Mouse (Mus musculus) embryonic facial prominence, embryonic 13.5 days (tissue): ENCODE results near the gene Asb16. TPM values are rescaled to one million over a fixed set of nuclear protein-coding genes. Genes with fewer than 3 reads are reported as not detected.

ENCODE experiments used
- ATAC-seq: fragments of 200-750 bp; cut with Nextera tagmentation; 2 replicates; pipeline ENCODE4 v1.8.0; 2017; ENCODE audit warnings: low read depth; ENCODE audit not compliant: insufficient number of reproducible peaks, insufficient read depth, low FRiP score, low TSS enrichment
- H3K27ac ChIP-seq: fragments of 300-500 bp; sonication (generic); 2 replicates; pipeline ENCODE4 v1.5.1; 2015; ENCODE audit warnings: moderate library complexity, mild to moderate bottlenecking, inconsistent platforms
- H3K27me3 ChIP-seq: fragments of 300-500 bp; sonication (generic); 2 replicates; pipeline ENCODE4 v1.6.1; 2015; ENCODE audit warnings: mild to moderate bottlenecking, inconsistent platforms
- H3K36me3 ChIP-seq: fragments of 300-500 bp; sonication (generic); 2 replicates; pipeline ENCODE4 v1.6.1; 2015; ENCODE audit warnings: mild to moderate bottlenecking, inconsistent platforms
- H3K4me1 ChIP-seq: fragments of 300-500 bp; sonication (generic); 2 replicates; pipeline ENCODE4 v1.6.1; 2015; ENCODE audit warnings: inconsistent platforms
- H3K4me2 ChIP-seq: fragments of 300-500 bp; sonication (generic); 2 replicates; pipeline ENCODE4 v1.6.1; 2015; ENCODE audit warnings: moderate library complexity, mild to moderate bottlenecking, inconsistent platforms
- H3K4me3 ChIP-seq: fragments of 300-500 bp; sonication (generic); 2 replicates; pipeline ENCODE4 v1.5.1; 2015; ENCODE audit warnings: mild to moderate bottlenecking, inconsistent platforms
- H3K9ac ChIP-seq: fragments of 300-500 bp; sonication (generic); 2 replicates; pipeline ENCODE4 v1.6.1; 2015; ENCODE audit warnings: mild to moderate bottlenecking, inconsistent platforms
- H3K9me3 ChIP-seq: fragments of 300-500 bp; sonication (generic); 2 replicates; pipeline ENCODE4 v1.6.1; 2016; ENCODE audit warnings: inconsistent platforms
- WGBS: fragments of 180-500 bp; shearing (Covaris S2); methylation state at CpG from one replicate; pipeline ENCODE4 v1.1.7; 2015; ENCODE audit warnings: mixed read lengths; 5-methylcytosine and 5-hydroxymethylcytosine counted together
- polyA plus RNA-seq: library from polyadenylated mRNA; unstranded; fragments of >200 nt; fragmentation: Nextera tagmentation; extraction: Ambion mirVana; gene quantifications from 2 replicates; pipeline ENCODE4 v1.2.1, GENCODE M21; 2015

Asb16 gene
- polyA plus RNA-seq, 1 experiment from 2014 or later = 0.11 TPM

DNA sequence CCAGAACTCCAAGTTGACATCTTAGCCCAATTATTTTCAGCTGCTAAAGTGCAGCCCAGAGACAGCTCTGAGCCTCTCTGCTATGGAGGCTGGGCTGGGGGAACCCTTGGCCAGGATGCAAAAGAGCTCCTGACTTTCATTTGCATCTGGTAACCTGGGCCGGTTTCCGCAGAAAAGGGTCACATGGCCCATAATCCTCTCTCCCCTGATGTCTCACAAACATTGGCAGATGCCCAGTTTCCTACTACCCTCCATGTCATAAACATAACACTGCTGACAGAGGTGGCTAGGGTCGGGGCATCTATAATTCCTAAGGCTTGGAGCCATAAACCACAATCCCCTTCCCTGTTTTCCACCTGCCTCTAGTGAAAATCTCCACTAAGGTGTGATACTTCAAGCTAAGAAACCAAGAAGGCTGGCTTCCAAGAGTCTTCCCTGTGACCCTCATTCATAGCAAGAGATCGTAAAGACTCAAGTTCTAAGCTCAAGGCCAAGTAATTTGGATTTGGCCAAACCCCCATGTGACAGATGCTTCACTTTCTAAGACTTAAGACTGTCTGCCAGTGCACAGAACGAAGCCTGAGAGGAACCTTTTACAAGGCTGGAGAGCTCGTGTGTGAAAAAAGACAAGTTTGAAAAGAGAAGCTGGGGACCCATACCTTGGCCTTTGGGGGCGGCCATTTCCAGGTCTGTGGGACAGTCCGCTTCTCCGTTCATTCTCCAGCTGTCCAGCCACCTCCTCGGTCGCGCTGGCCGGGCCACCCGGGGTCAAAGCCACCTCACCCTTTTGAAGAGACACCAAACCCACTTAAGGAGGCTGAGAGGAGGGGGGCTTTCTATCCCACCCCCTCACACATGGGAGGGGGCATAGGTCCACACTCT, 47.4 kb downstream of the Asb16 start:
- no peak for ATAC-seq
- 15% methylated on average over 14 of the region's 14 CpGs for WGBS
- H3K27me3 ChIP-seq = no peaks in the 10 kb centered on the region

GRCm38 (mm10) chr11:102316572-102317297, 48.2 kb downstream of the Asb16 start:
- Histone ChIP-seq H3K27ac (peak overlapping the region; percentile 99), H3K4me1 (peaks cover 24% of the 10 kb centered on the region), H3K9me3 (no peaks in the 10 kb centered on the region), H3K27me3 (no peaks in the 10 kb centered on the region), H3K9ac (peak overlapping the region; percentile 100), H3K36me3 (peaks cover 40% of the 10 kb centered on the region), H3K4me2 (peak overlapping the region; percentile 89), H3K4me3 (peak overlapping the region; percentile 98)
- WGBS = under 1% methylated on average over 57 of the region's 80 CpGs
- peak; percentile 18; the same call in 1 of the 2 replicates for ATAC-seq

More for the DNA sequence above, 47.4 kb downstream of the Asb16 start:
- Histone ChIP-seq H3K27ac (peak overlapping the region; percentile 99), H3K9ac (peak overlapping the region; percentile 100), H3K36me3 (peaks cover 48% of the 10 kb centered on the region), H3K4me2 (peak overlapping the region; percentile 89), H3K4me1 (peaks cover 30% of the 10 kb centered on the region), H3K4me3 (peak overlapping the region; percentile 98), H3K9me3 (no peaks in the 10 kb centered on the region)

DNA sequence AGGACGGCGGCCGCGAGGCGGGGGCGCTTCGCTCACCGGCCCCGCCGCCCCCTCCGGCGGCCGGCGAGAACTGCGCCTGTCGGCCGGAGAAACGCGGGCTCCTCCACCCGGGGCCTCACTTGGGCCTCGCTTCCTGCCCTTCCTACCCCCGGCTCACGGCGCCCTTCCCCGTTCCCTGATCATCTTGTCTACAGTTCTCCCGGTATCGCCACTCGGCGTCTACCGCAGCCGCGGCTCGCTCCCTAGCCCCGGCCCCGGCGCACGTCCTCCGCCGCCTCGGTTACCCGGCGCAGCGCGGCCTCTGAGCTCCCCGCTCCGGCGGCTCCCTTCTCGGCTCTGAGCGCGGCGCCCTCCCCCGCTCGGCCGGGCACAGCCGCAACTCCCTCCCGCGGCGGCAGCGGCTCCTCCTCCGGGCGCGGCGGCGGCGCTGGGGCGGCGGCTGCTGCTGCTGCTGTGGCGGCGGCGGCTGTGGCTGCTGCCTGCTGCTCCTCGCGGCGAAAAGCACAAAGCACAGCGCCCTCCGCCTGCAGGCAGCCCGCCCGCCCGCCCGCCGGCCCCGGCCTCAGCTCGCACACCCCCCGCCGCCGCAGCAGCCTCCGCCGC, 48.9 kb downstream of the Asb16 start:
- Histone ChIP-seq H3K36me3 (peaks cover 34% of the 10 kb centered on the region), H3K4me1 (peaks cover 24% of the 10 kb centered on the region), H3K9me3 (no peaks in the 10 kb centered on the region), H3K4me2 (peak overlapping the region; percentile 89), H3K27ac (peak overlapping the region; percentile 99), H3K9ac (peak overlapping the region; percentile 100), H3K27me3 (no peaks in the 10 kb centered on the region), H3K4me3 (peak overlapping the region; percentile 98)
- WGBS = under 1% methylated on average over 54 of the region's 87 CpGs
- ATAC-seq = no peak; the same call in 1 of the 2 replicates

GRCm38 (mm10) chr11:102317901-102318575, 49.5 kb downstream of the Asb16 start:
- Histone ChIP-seq H3K4me1 (peaks cover 24% of the 10 kb centered on the region), H3K4me2 (peak overlapping the region; percentile 89), H3K27ac (peak overlapping the region; percentile 99), H3K36me3 (peaks cover 27% of the 10 kb centered on the region), H3K9me3 (no peaks in the 10 kb centered on the region), H3K27me3 (no peaks in the 10 kb centered on the region), H3K4me3 (peak overlapping the region; percentile 98), H3K9ac (peak overlapping the region; percentile 100)
- under 1% methylated on average over 42 of the region's 77 CpGs for WGBS
- peak; percentile 71 for ATAC-seq

DNA sequence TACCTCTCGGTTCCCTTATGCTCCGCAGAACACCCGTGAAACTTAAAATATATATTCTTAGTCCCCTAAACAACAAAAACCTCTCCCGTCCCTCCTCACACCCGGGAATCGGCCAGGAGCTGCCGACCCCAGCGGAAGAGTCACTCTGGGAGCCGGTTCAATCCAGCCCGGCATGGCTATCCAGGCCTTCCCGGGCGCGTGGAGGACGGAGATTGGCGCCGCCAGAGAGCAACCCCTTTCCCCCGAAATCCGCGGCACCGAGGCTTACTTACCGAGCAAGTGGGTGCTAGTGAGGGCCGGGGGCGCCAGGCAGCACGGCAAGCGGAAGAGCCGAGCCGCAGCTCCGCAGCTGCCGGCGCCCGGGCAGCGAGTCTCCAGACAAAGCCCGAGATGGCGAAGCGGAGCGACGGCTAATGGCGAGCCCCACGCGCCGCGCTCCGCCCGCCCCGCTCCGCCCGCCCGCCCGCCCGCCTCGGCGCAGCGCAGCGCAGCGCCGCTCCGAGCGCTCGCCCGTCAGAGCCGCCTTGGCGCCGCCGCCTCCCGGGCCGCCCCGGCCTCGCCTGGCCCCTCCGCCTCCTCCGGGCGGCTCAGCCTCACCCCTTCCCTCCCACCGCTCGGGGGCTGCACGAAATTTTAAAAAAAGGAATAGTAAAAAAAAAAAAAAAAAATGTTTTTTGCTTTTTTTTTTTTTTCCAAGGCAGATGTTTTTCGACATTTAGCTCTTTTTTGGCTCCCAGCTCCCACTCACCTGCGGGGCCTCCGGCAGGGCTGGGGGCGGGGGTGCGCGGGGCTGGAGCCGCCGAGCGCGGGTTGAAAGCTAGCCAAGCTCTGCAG, 50.2 kb downstream of the Asb16 start:
- H3K4me3 ChIP-seq = peak overlapping the region; percentile 98
- peak overlapping the region; percentile 89 for H3K4me2 ChIP-seq
- H3K36me3 ChIP-seq = peaks cover 20% of the 10 kb centered on the region
- ATAC-seq = no peak
- no peaks in the 10 kb centered on the region for H3K27me3 ChIP-seq
- H3K27ac ChIP-seq = peak overlapping the region; percentile 99
- H3K9me3 ChIP-seq = no peaks in the 10 kb centered on the region
- peaks cover 24% of the 10 kb centered on the region for H3K4me1 ChIP-seq
- peak overlapping the region; percentile 100 for H3K9ac ChIP-seq
- under 1% methylated on average over 56 of the region's 84 CpGs for WGBS

GRCm38 (mm10) chr11:102319410-102319792, 50.9 kb downstream of the Asb16 start, which contains the start of gene Ubtf:
Gene Ubtf (minus strand): TSS chr11:102319742.
- peaks cover 14% of the 10 kb centered on the region for H3K36me3 ChIP-seq
- peak within 1 kb of the TSS; percentile 100 for H3K9ac ChIP-seq
- H3K27ac ChIP-seq = peak within 1 kb of the TSS; percentile 99
- H3K4me2 ChIP-seq = peak within 1 kb of the TSS; percentile 89
- under 1% methylated on average over 25 of the region's 25 CpGs for WGBS
- peaks cover 24% of the 10 kb centered on the region for H3K4me1 ChIP-seq
- no peaks in the 10 kb centered on the region for H3K27me3 ChIP-seq
- no peak for ATAC-seq
- H3K9me3 ChIP-seq = no peaks in the 10 kb centered on the region
- H3K4me3 ChIP-seq = peak within 1 kb of the TSS; percentile 98

GRCm38 (mm10) chr11:102319941-102320685, 51.6 kb downstream of the Asb16 start:
- no peaks in the 10 kb centered on the region for H3K27me3 ChIP-seq
- peaks cover 22% of the 10 kb centered on the region for H3K4me1 ChIP-seq
- H3K9me3 ChIP-seq = no peaks in the 10 kb centered on the region
- H3K4me2 ChIP-seq = peak overlapping the region; percentile 89
- peaks cover 6% of the 10 kb centered on the region for H3K36me3 ChIP-seq
- peak overlapping the region; percentile 99 for H3K27ac ChIP-seq
- H3K4me3 ChIP-seq = peak overlapping the region; percentile 98
- ATAC-seq = no peak
- H3K9ac ChIP-seq = peak overlapping the region; percentile 100
- WGBS = under 1% methylated on average over 38 of the region's 38 CpGs

DNA sequence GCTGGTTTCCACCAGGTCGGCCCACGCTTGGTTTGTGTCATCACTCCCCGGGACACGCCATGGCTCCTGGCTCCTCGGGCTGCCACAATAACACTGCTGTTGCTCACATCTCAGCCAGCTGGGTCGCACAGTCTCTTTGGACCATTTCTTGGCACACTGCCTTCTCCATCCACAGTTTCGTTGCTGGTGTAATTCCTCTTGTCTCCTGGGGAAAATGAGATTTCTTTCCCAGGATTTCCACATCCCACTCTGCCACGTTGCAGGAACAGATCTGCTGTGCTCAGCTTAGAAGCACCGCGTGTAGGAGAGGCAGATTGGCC, 52.1 kb downstream of the Asb16 start:
- Histone ChIP-seq H3K27me3 (no peaks in the 10 kb centered on the region), H3K4me3 (peak overlapping the region; percentile 98), H3K9ac (peak overlapping the region; percentile 100), H3K4me1 (peaks cover 17% of the 10 kb centered on the region), H3K4me2 (peak overlapping the region; percentile 89), H3K9me3 (no peaks in the 10 kb centered on the region), H3K36me3 (peaks cover 1% of the 10 kb centered on the region; the same call in 1 of the 2 replicates), H3K27ac (peak overlapping the region; percentile 99)
- no peak for ATAC-seq
- 15% methylated on average over 10 of the region's 10 CpGs for WGBS

GRCm38 (mm10) chr11:102321931-102322330, 53.4 kb downstream of the Asb16 start:
- Histone ChIP-seq H3K27me3 (no peaks in the 10 kb centered on the region), H3K9ac (no peak overlapping the region), H3K9me3 (no peaks in the 10 kb centered on the region), H3K4me2 (no peak overlapping the region), H3K4me1 (peaks cover 10% of the 10 kb centered on the region), H3K27ac (no peak overlapping the region), H3K36me3 (no peaks in the 10 kb centered on the region), H3K4me3 (no peak overlapping the region)
- 76% methylated on average over 6 of the region's 6 CpGs for WGBS
- ATAC-seq = no peak

DNA sequence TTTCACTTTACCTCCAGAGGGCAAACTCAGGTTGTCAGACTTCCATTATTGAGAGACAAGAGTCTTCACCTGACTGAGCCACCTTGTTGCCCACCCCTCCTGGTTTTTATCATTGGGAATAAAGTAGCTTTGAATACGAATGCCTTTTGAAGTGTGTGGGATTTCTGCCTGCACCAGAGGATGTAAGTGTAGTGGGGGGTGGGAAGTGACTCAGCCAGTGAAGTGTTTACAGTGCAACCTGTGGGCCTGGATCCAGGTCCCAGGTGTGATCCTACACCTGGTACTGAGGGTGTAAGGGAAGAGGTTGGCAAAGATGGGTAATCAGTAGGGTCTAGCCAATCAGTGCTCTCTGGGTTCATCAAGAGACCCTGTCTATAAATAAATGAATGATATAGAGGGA, 55.0 kb downstream of the Asb16 start:
- no peak overlapping the region for H3K4me3 ChIP-seq
- H3K36me3 ChIP-seq = no peaks in the 10 kb centered on the region
- H3K9me3 ChIP-seq = no peaks in the 10 kb centered on the region
- no peak overlapping the region for H3K27ac ChIP-seq
- ATAC-seq = no peak
- 88% methylated on average over 1 of the region's 1 CpGs for WGBS
- H3K4me2 ChIP-seq = no peak overlapping the region
- no peak overlapping the region for H3K9ac ChIP-seq
- H3K4me1 ChIP-seq = peaks cover 10% of the 10 kb centered on the region
- no peaks in the 10 kb centered on the region for H3K27me3 ChIP-seq
